Mouse (Mus musculus): ENCODE data around the gene Narfl. TPM values are rescaled to one million over a fixed set of nuclear protein-coding genes. Genes with fewer than 3 reads are reported as not detected.
"Not testable (repeated sequence)": the region's sequence is repeated elsewhere in the genome, so short reads cannot be mapped to it uniquely, and the experiment has no call there.

Gene Narfl
- polyA plus RNA-seq, 2 experiments from 2014 or later: 21.4 to 29.8 TPM

- ATAC-seq: not testable (repeated sequence)
Observed at GRCm38 (mm10) chr17:25807452-25807851, 33.9 kb downstream of the Narfl start.

GRCm38 (mm10) chr17:25808028-25808427 lies 34.5 kb downstream of the Narfl start:
- no peak for ATAC-seq

GRCm38 (mm10) chr17:25808789-25809605 lies 35.4 kb downstream of the Narfl start, which contains the start of gene Fbxl16:
Gene Fbxl16, plus strand, starts transcription at chr17:25809085.
- ATAC-seq: no peak

GRCm38 (mm10) chr17:25809606-25810340 lies 36.2 kb downstream of the Narfl start:
- no peak for ATAC-seq

- no peak for ATAC-seq
Observed at GRCm38 (mm10) chr17:25810890-25811289, 37.3 kb downstream of the Narfl start.

GRCm38 (mm10) chr17:25813471-25813870 lies 39.9 kb downstream of the Narfl start:
- peak; percentile 45 for ATAC-seq

- ATAC-seq: no peak
Observed at GRCm38 (mm10) chr17:25817662-25818061, 44.1 kb downstream of the Narfl start.

- ATAC-seq: no peak
Observed at GRCm38 (mm10) chr17:25818851-25819780, 45.5 kb downstream of the Narfl start.

GRCm38 (mm10) chr17:25823452-25823851 lies 49.9 kb downstream of the Narfl start, which contains the start of gene Wdr24:
Gene Wdr24, plus strand, starts transcription at chr17:25823627.
- peak; percentile 99 for ATAC-seq

GRCm38 (mm10) chr17:25824362-25825142 lies 51.0 kb downstream of the Narfl start:
- no peak for ATAC-seq

- no peak for ATAC-seq
Observed at GRCm38 (mm10) chr17:25825311-25825710, 51.7 kb downstream of the Narfl start.

- ATAC-seq: no peak
Observed at GRCm38 (mm10) chr17:25825984-25826570, 52.5 kb downstream of the Narfl start.

- no peak for ATAC-seq
Observed at GRCm38 (mm10) chr17:25827011-25827410, 53.4 kb downstream of the Narfl start.

GRCm38 (mm10) chr17:25827546-25828222 lies 54.1 kb downstream of the Narfl start:
- ATAC-seq: no peak

GRCm38 (mm10) chr17:25828223-25828594 lies 54.6 kb downstream of the Narfl start:
- no peak for ATAC-seq

GRCm38 (mm10) chr17:25828712-25829557 lies 55.4 kb downstream of the Narfl start, which contains the start of gene Jmjd8:
Gene Jmjd8, plus strand, starts transcription at chr17:25828867.
- peak; percentile 70 for ATAC-seq

- ATAC-seq: no peak
Observed at GRCm38 (mm10) chr17:25829558-25830017, 56.0 kb downstream of the Narfl start.

GRCm38 (mm10) chr17:25830200-25830753 lies 56.7 kb downstream of the Narfl start:
- ATAC-seq: no peak

GRCm38 (mm10) chr17:25830806-25831431 lies 57.3 kb downstream of the Narfl start:
- no peak for ATAC-seq
